Mouse (Mus musculus) megakaryocyte, embryonic 14.5 days (primary cell): ENCODE measurements at regions not wholly inside any gene's neighbourhood (a gene's known extent, or its start where the extent isn't known, plus 50 kb on each side); places are given as distances from the start of the nearest gene placed in this dataset.

Experiments
- FLI1 ChIP-seq: IDR thresholded peaks from 2 replicates; pipeline ENCODE4 v1.6.1; 2012; ENCODE audit warnings: low read length, inconsistent platforms, mixed read lengths
- GATA1 ChIP-seq: IDR thresholded peaks from 3 replicates; pipeline ENCODE4 v1.6.1; 2012; ENCODE audit warnings: mixed read lengths, low read length, inconsistent platforms, borderline replicate concordance

DNA sequence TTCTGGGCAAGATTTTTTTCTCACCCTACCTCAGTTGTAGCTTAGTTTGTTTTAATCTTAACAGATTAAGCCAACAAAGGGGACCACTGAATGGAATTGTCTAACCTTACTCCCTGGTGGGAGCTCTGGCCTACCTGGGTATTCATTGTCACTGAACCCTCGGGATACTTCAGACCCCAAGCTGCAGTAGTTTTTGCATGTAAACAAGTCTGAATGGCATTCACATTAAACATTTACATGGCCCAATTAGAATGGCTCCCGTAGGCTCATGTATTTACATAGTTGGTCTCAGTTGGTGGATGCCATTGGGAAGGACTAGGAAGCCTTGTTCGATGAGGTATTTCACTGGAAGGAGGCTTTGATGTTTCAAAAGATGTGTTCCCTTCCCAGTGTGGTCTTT is 1208.9 kb upstream of the A1bg start:
- TF ChIP-seq GATA1 (no peak), FLI1 (no peak)
